Mouse (Mus musculus) limb, embryonic 10.5 days (tissue): ENCODE measurements around the gene Hsdl2. TPM values are rescaled to one million over a fixed set of nuclear protein-coding genes. Genes with fewer than 3 reads are reported as not detected.

Source experiments
- DNase-seq: peaks from one replicate; pipeline ENCODE4 v3.0.0-alpha.2; 2017; ENCODE audit warnings: low spot score
- H3K27ac ChIP-seq: fragments of 300-500 bp; sonication (generic); 2 replicates; pipeline ENCODE4 v1.5.1; 2016; ENCODE audit warnings: mild to moderate bottlenecking
- H3K27me3 ChIP-seq: fragments of 300-500 bp; sonication (generic); 2 replicates; pipeline ENCODE4 v1.6.1; 2016; ENCODE audit warnings: low read depth, mild to moderate bottlenecking; ENCODE audit not compliant: poor library complexity, severe bottlenecking
- H3K36me3 ChIP-seq: fragments of 300-500 bp; sonication (generic); 2 replicates; pipeline ENCODE4 v1.6.1; 2016; ENCODE audit warnings: mild to moderate bottlenecking, moderate library complexity
- H3K4me1 ChIP-seq: fragments of 300-500 bp; sonication (generic); 2 replicates; pipeline ENCODE4 v1.6.1; 2016
- H3K4me3 ChIP-seq: fragments of 300-500 bp; sonication (generic); 2 replicates; pipeline ENCODE4 v1.5.1; 2016; ENCODE audit warnings: mild to moderate bottlenecking, moderate library complexity
- H3K9me3 ChIP-seq: fragments of 300-500 bp; sonication (generic); replicated peaks from 2 replicates; pipeline ENCODE4 v1.6.1; 2016; ENCODE audit warnings: mild to moderate bottlenecking
- WGBS: fragments of 180-500 bp; shearing (Covaris S2); methylation state at CpG from one replicate; pipeline ENCODE4 v1.1.7; 2016; 5-methylcytosine and 5-hydroxymethylcytosine counted together
- polyA plus RNA-seq: library from polyadenylated mRNA; unstranded; fragments of >200 nt; fragmentation: Nextera tagmentation; extraction: Ambion mirVana; gene quantifications from 2 replicates; pipeline ENCODE4 v1.2.1, GENCODE M21; 2016

Gene Hsdl2
- 14.5 and 15.3 TPM in 2 replicates for polyA plus RNA-seq

DNA sequence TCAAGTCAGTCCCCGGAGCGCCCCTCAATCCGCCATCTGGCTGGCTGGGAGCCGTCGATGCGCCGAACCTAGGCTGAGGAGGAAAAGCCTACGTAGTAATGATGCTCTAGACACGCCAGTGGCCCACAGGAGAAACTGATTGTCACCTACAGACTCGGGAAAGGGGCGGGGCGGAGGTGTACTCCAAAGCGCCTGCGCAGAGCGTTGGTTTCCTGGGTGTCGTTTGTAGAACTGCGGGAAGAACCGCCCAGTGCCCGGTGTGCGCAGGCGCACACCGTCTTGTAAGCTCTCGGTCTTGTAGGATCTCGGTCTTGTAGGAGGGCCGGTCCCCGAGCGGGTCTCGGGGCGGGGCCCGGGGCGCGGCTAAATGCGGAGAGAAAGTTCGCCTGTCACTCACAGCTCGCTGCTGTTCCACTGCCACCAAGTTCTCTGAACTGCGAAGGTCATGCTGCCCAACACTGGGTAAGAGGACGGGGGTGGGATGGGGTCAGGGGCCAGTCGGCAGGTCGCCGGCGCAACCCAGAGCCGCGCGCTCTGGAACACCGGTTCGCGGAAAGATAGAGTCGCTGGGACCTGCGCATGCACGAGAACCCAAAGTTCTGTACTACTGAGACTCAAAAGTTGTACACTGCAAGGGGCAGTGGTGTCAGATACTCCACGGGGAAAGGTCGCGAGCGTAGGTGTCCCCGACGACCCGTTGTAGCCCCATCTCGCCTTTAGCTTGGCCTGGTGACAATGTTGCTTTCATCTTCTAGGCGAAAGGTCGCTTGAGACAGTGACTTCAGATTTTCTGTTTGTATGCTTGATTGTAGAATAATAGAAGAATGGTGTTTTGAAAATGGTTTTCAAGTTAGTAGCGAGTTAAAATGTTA lies at the start of gene Hsdl2:
Hsdl2 (plus strand) TSS at position 250 of the 872 bp plus-strand sequence.
- Histone ChIP-seq H3K9me3 (no peaks in the 10 kb centered on the region), H3K4me3 (peak within 1 kb of the TSS; percentile 79), H3K27ac (peak within 1 kb of the TSS; percentile 86), H3K4me1 (peaks cover 6% of the 10 kb centered on the region), H3K36me3 (no peaks in the 10 kb centered on the region), H3K27me3 (no peaks in the 10 kb centered on the region)
- DNase-seq, result peak; percentile 94
- 1% methylated on average over 61 of the region's 61 CpGs for WGBS

DNA sequence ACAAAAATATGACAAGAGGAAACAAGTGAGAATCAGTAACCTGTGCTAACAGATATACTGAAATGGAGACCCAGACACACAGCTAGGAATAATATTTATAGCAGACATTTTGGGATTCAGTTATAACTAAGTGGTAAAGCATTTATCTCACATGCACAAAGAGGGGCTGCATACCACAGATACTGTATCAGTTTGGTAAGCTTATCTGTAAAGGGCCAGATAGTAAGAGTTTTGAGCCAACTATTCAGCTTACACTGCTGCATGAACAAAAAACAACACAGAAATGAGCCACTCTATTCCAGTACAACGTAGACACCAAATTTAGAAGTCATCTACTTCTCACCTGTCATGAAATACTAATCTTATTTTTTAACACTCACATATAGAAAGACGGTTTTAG lies 48.1 kb upstream of the Hsdl2 start:
- Histone ChIP-seq H3K27ac (no peak overlapping the region), H3K36me3 (no peaks in the 10 kb centered on the region), H3K4me3 (no peak overlapping the region), H3K4me1 (peaks cover 3% of the 10 kb centered on the region; the same call in 1 of the 2 replicates), H3K27me3 (no peaks in the 10 kb centered on the region), H3K9me3 (no peaks in the 10 kb centered on the region)
- no peak for DNase-seq
- WGBS, result 91% methylated on average over 2 of the region's 2 CpGs

DNA sequence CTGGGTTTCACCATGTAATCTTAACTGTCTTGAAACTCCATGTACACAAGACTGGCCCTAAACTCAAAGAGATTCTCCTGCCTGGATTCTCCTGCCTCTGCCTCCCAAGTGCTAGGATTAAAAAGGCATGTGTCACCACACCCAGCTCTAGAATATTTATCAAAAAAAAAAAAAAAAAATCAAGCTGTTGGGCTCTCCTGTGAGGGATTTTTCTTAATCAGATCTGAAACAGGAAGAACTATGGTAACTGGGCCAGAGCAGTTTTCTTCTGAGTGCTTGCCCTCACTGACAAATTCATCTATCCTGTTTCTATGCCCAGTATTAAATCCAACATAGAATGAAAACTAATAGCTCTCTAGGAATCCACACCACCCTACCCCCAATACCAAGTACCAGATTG lies 45.7 kb upstream of the Hsdl2 start:
- DNase-seq, result no peak
- no peaks in the 10 kb centered on the region for H3K36me3 ChIP-seq

DNA sequence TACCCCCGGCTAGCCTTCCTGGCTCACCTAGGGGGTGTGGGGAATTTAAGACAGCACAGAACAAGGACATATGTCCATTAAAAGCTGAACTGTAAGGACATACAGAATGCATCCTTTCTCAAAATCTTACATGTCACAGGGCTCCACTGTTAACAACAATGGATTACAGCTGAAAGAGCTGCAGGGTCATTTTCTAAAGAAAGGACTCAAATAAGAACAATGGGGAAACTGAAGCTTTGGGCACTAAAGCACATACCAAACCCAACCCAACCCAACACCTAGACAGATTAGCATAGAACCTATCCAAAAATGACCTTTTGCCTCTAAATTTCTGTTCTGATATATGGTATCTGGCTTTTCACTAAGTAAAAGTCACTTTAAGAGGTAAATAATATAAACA lies 45.1 kb upstream of the Hsdl2 start:
- no peak overlapping the region for H3K4me3 ChIP-seq
- H3K36me3 ChIP-seq, result no peaks in the 10 kb centered on the region

More for the DNA sequence above, 45.7 kb upstream of the Hsdl2 start:
- Histone ChIP-seq H3K9me3 (no peaks in the 10 kb centered on the region), H3K27me3 (no peaks in the 10 kb centered on the region), H3K4me1 (no peaks in the 10 kb centered on the region), H3K4me3 (no peak overlapping the region), H3K27ac (no peak overlapping the region)

DNA sequence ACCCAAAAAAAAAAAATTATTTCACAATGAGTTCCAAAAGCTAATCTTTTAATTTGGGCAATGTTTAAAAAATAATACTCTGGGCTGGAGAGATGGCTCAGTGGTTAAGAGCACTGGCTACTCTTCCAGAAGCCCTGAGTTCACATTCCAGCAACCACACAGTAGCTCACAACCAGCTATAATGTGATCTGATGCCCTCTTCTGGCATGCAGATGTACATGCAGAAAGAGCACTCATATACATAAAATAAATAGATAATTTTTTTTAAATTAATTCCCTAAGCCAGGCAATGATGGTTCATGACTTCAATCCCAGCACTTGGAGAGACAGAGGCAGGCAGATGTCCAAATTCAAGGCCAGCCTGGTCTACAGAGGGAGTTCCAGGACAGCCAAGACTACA lies 38.4 kb upstream of the Hsdl2 start:
- Histone ChIP-seq H3K4me1 (peaks cover 10% of the 10 kb centered on the region), H3K27me3 (no peaks in the 10 kb centered on the region), H3K27ac (no peak overlapping the region), H3K9me3 (no peaks in the 10 kb centered on the region), H3K4me3 (no peak overlapping the region), H3K36me3 (no peaks in the 10 kb centered on the region)
- DNase-seq, result no peak

More for the DNA sequence above, 45.1 kb upstream of the Hsdl2 start:
- H3K4me1 ChIP-seq, result no peaks in the 10 kb centered on the region
- no peaks in the 10 kb centered on the region for H3K27me3 ChIP-seq
- 90% methylated on average over 1 of the region's 1 CpGs for WGBS
- no peak overlapping the region for H3K27ac ChIP-seq
- H3K9me3 ChIP-seq, result no peaks in the 10 kb centered on the region
- no peak for DNase-seq

DNA sequence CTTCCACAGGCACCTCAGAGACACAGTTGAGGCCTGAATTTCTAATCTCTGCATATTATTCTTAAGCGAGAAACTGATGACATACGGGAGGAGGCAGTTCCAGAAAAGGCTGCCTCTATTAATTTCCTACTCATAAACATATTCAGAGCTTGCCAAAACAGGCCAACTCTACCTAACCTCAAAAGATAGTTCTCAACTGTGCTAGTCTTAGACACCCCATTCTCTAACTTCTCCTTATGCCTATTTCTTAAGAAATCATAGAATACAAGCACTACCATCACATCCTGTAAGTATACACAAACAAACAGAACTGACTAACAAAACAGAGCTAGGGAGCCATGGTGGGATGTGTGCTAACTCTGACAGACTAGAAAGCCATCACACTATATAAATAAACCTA lies 36.7 kb upstream of the Hsdl2 start:
- DNase-seq, result no peak
- Histone ChIP-seq H3K4me3 (no peak overlapping the region), H3K9me3 (no peaks in the 10 kb centered on the region), H3K36me3 (no peaks in the 10 kb centered on the region), H3K27me3 (no peaks in the 10 kb centered on the region), H3K27ac (no peak overlapping the region), H3K4me1 (peaks cover 13% of the 10 kb centered on the region)
- WGBS, result 85% methylated on average over 2 of the region's 2 CpGs

DNA sequence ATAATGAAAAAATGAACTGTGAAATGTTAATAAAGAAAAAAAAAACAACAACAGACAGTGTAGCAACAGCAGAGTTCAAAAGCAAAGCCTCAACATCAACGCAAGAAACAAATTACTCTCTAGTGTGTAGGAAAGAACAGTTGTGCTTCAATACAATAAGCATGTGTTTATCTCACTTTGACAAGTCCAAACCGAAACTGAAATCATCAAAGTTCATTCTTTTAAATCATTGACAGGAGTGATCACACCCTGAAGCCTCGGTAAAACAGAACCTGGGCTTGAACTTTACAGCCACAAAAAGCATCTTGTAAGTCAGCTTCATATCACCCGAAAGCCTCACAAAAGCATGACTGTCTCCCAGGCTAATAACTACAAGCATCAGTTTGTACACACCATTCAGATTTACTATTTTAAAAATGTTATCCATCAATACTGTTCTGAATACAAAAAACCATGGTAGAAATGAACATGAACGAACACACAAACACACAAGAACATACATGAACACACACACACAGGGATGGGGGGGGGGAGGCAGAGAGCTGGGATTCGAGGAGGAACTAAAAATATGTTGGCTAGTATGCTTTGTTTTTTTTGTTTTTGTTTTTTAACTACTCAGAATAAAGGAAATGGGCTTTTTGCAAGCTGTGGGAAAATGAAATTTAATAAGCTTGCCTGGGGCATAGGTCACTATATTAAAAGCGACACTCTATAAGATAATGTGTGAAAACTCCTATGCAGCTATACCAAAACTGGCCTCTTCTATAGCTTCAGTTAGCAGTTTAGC lies 34.9 kb upstream of the Hsdl2 start:
- Histone ChIP-seq H3K27me3 (no peaks in the 10 kb centered on the region), H3K4me3 (no peak overlapping the region), H3K27ac (no peak overlapping the region), H3K9me3 (no peaks in the 10 kb centered on the region), H3K4me1 (peaks cover 13% of the 10 kb centered on the region), H3K36me3 (no peaks in the 10 kb centered on the region)
- DNase-seq, result no peak
- WGBS, result 72% methylated on average over 7 of the region's 7 CpGs

DNA sequence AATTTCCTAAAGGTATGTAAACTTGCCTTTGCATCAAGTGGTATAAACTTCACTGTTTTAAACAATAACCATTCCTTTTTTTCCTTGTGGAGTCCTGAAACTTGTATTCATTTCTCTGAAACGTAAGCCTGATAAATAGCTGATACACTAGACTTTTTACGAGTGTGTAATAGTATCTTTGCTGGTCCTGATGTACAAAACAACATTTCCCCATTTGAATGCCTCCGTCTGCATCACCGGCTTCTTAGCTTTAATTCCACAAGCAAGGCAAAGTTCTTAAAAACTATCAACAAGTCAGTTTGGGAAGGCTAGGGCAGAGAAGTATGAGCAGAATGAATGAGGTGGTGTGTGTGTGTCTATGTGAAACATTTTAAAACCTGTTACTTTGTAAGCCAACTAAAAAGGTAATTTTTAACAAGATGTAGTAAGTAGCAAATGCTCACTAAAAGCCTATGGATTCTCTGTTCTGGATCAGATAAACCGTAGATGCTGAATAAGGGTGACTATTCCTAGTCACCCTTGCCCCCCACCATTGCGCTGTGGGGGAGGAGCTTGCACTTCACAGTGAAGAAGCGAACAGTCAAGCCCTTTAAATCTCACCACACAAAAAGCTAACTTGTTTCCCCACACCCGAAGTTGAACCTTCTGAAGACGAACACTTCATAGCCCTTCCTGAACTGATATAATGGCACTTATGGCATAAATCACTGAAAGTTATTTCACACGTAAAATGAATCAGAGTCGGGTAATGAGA lies 34.0 kb upstream of the Hsdl2 start:
- no peak for DNase-seq
- no peaks in the 10 kb centered on the region for H3K9me3 ChIP-seq
- H3K4me1 ChIP-seq, result peaks cover 13% of the 10 kb centered on the region
- no peaks in the 10 kb centered on the region for H3K36me3 ChIP-seq
- H3K4me3 ChIP-seq, result peak overlapping the region; percentile 88
- no peak overlapping the region for H3K27ac ChIP-seq
- 26% methylated on average over 11 of the region's 11 CpGs for WGBS
- H3K27me3 ChIP-seq, result no peaks in the 10 kb centered on the region

DNA sequence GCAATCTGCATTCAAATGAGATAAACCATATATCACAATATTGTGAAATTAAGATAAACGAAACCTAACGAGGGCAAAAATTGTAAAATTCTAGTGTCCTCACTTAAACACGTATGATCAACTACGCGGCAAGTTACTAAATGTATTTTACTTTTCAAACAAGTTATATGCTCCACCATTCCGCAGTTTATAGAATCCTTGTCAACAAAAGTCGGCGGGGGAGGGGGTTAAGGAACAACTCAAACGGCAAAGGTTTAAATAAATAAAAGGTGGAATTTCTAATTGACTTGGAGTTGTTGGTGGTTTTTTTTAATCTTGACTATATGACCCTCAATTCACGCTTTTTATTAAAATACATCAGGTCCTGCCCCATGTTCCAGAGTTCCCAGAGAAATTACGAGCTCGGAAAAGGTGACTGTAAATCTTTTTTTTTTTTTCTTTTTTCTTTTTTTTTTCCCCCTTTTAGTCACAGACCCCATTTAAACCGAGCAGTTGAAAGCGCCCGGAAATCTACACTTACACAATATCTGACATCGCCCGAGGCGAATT lies 33.3 kb upstream of the Hsdl2 start:
- H3K27ac ChIP-seq, result peak overlapping the region; percentile 94
- 5% methylated on average over 18 of the region's 18 CpGs for WGBS
- no peak for DNase-seq

DNA sequence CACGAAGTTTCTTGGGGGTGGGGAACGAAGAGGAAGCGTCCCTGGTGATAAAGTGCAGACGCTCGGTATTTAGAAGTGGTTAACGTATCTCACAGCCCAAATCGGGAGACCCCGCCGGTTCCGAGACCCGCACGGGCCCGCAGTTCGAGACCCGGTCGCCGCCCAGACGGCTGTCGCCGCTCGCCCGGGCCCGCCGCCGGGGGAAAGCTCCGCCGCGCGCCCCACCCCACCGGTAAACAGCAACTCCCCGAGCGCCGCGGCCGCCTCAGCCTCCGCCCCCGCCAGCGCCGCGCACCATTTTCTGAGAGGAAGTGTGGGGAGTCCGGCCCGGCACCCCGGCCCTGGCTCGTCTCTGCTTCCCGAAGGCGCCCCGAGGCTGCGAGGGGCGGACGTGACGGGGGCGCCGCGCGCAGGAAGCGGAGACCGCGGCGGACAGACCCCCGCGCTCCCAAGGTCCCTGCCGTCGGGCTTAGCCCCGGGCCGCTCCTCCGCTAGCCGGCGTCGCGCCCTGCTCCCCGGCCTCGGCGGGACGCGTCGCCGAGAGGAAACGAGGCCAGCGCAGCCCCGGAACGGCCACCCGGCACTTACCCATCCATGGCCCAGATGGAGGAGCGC lies 32.7 kb upstream of the Hsdl2 start:
- Histone ChIP-seq H3K36me3 (no peaks in the 10 kb centered on the region), H3K4me1 (peaks cover 13% of the 10 kb centered on the region), H3K4me3 (peak overlapping the region; percentile 88), H3K9me3 (no peaks in the 10 kb centered on the region), H3K27ac (peak overlapping the region; percentile 94), H3K27me3 (no peaks in the 10 kb centered on the region)
- under 1% methylated on average over 83 of the region's 83 CpGs for WGBS
- DNase-seq, result peak; percentile 82

More for the DNA sequence above, 33.3 kb upstream of the Hsdl2 start:
- Histone ChIP-seq H3K27me3 (no peaks in the 10 kb centered on the region), H3K36me3 (no peaks in the 10 kb centered on the region), H3K4me1 (peaks cover 13% of the 10 kb centered on the region), H3K9me3 (no peaks in the 10 kb centered on the region), H3K4me3 (peak overlapping the region; percentile 88)

DNA sequence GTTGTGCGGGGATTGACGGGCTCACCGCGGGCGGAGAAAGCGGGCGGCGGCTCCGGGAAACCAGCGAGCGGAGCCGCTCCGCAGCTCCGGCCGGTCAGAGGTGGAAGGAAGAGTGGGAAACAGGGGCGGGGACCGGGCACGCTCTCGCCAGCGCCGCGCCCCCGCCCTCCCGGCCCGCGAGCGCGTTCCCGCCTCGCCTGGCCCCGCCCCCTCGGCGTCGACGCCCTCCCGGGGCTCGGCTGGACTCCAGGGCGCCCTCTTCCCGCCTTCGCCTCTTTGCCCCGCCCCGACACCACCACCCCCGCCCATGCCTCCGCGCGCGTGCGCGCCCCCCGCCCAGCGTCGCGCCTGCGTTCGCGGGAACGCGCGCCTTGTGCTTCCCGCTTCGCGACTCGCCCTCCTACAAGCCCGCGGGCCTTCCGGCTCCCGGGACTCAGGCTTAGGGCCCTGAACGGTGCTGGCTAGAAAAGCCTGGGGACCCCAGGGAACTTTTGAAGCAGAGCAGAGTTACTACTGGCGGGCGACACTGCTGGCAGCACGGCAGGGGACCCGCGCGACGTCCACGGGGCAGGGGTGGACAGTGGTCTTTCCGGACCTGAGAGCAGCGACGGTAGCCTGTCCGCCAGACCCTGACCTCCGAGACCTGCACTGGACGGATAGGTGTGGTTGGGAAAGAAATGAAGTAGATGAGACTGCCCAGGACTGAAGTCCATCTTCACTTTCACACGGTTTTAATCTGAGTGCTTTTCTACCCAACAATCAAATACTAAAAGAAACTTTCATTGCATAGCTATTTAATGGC lies 32.0 kb upstream of the Hsdl2 start, which contains the start of gene Ptbp3:
Ptbp3 (minus strand) TSS at position 190 of the 802 bp plus-strand sequence.
- H3K9me3 ChIP-seq, result no peaks in the 10 kb centered on the region

More for the DNA sequence above, 32.0 kb upstream of the Hsdl2 start, which contains the start of gene Ptbp3:
- DNase-seq, result peak; percentile 99
- H3K27ac ChIP-seq, result peak within 1 kb of the TSS; percentile 94
- H3K27me3 ChIP-seq, result no peaks in the 10 kb centered on the region
- H3K4me1 ChIP-seq, result peaks cover 13% of the 10 kb centered on the region
- under 1% methylated on average over 68 of the region's 83 CpGs for WGBS
- peak within 1 kb of the TSS; percentile 88 for H3K4me3 ChIP-seq
- H3K36me3 ChIP-seq, result no peaks in the 10 kb centered on the region
